Mouse (Mus musculus) forebrain, embryonic 11.5 days (tissue): ENCODE measurements around the gene Cldn1. TPM values are rescaled to one million over a fixed set of nuclear protein-coding genes. Genes with fewer than 3 reads are reported as not detected.

Experiments used
- ATAC-seq: fragments of 200-750 bp; cut with Nextera tagmentation; replicated peaks from 2 replicates; pipeline ENCODE4 v1.8.0; 2017; ENCODE audit warnings: moderate TSS enrichment; ENCODE audit not compliant: low FRiP score
- DNase-seq: peaks from one replicate; pipeline ENCODE4 v3.0.0-alpha.2; 2017; ENCODE audit warnings: low spot score
- H3K27ac ChIP-seq: fragments of 300-500 bp; sonication (generic); 2 replicates; pipeline ENCODE4 v1.5.1; 2014; ENCODE audit warnings: low read depth, low read length
- H3K27me3 ChIP-seq: fragments of 300-500 bp; sonication (generic); 2 replicates; pipeline ENCODE4 v1.6.1; 2014; ENCODE audit warnings: mild to moderate bottlenecking, low read length, mixed read lengths; ENCODE audit not compliant: control insufficient read depth, insufficient read depth
- H3K36me3 ChIP-seq: fragments of 300-500 bp; sonication (generic); 2 replicates; pipeline ENCODE4 v1.6.1; 2014; ENCODE audit warnings: mild to moderate bottlenecking, low read length, moderate library complexity, mixed read lengths; ENCODE audit not compliant: control insufficient read depth, insufficient read depth
- H3K4me1 ChIP-seq: fragments of 300-500 bp; sonication (generic); replicated peaks from 2 replicates; pipeline ENCODE4 v1.6.1; 2014; ENCODE audit warnings: low read length, mixed read lengths; ENCODE audit not compliant: control insufficient read depth, insufficient read depth
- H3K4me2 ChIP-seq: fragments of 300-500 bp; sonication (generic); 2 replicates; pipeline ENCODE4 v1.6.1; 2014; ENCODE audit warnings: low read depth, mild to moderate bottlenecking, low read length, moderate library complexity, mixed read lengths; ENCODE audit not compliant: severe bottlenecking
- H3K4me3 ChIP-seq: fragments of 300-500 bp; sonication (generic); 2 replicates; pipeline ENCODE4 v1.5.1; 2014; ENCODE audit warnings: low read depth, low read length
- H3K9ac ChIP-seq: fragments of 300-500 bp; sonication (generic); 2 replicates; pipeline ENCODE4 v1.6.1; 2014; ENCODE audit warnings: low read length
- H3K9me3 ChIP-seq: fragments of 300-500 bp; sonication (generic); 2 replicates; pipeline ENCODE4 v1.6.1; 2016; ENCODE audit warnings: low read length, mixed read lengths; ENCODE audit not compliant: control insufficient read depth
- WGBS: fragments of 180-500 bp; shearing (Covaris S2); extraction: QIAGEN DNeasy Blood & Tissue Kit; methylation state at CpG from one replicate; pipeline ENCODE4 v1.1.7; 2014; 5-methylcytosine and 5-hydroxymethylcytosine counted together
- polyA plus RNA-seq: library from polyadenylated mRNA; unstranded; fragments of >200 nt; fragmentation: Nextera tagmentation; extraction: Ambion mirVana; gene quantifications from 2 replicates; pipeline ENCODE4 v1.2.1, GENCODE M21; 2014

The Cldn1 gene
- polyA plus RNA-seq, 1 experiment from 2014 or later, result 2.9 TPM

GRCm38 (mm10) chr16:26370127-26370526 lies 1.5 kb downstream of the Cldn1 start:
- ATAC-seq (no peak), DNase-seq (no peak)
- 93% methylated on average over 1 of the region's 1 CpGs for WGBS
- no peak overlapping the region for H3K4me3 ChIP-seq
- peaks cover 2% of the 10 kb centered on the region; the same call in 1 of the 2 replicates for H3K4me1 ChIP-seq
- H3K9ac ChIP-seq, result no peak overlapping the region
- H3K9me3 ChIP-seq, result no peaks in the 10 kb centered on the region
- H3K36me3 ChIP-seq, result no peaks in the 10 kb centered on the region
- no peak overlapping the region for H3K4me2 ChIP-seq
- no peaks in the 10 kb centered on the region; the same call in 1 of the 2 replicates for H3K27me3 ChIP-seq
- no peak overlapping the region for H3K27ac ChIP-seq

GRCm38 (mm10) chr16:26369044-26369730 lies 2.5 kb downstream of the Cldn1 start:
- no peaks in the 10 kb centered on the region; the same call in 1 of the 2 replicates for H3K27me3 ChIP-seq
- H3K4me2 ChIP-seq, result no peak overlapping the region
- H3K9me3 ChIP-seq, result no peaks in the 10 kb centered on the region
- ATAC-seq (no peak), DNase-seq (no peak)
- no peak overlapping the region for H3K27ac ChIP-seq
- no peak overlapping the region for H3K9ac ChIP-seq
- H3K36me3 ChIP-seq, result no peaks in the 10 kb centered on the region
- H3K4me1 ChIP-seq, result peaks cover 2% of the 10 kb centered on the region; the same call in 1 of the 2 replicates
- WGBS, result 89% methylated on average over 7 of the region's 7 CpGs
- H3K4me3 ChIP-seq, result no peak overlapping the region

GRCm38 (mm10) chr16:26368121-26368520 lies 3.5 kb downstream of the Cldn1 start:
- Histone ChIP-seq H3K4me2 (no peak overlapping the region), H3K27ac (no peak overlapping the region), H3K27me3 (no peaks in the 10 kb centered on the region; the same call in 1 of the 2 replicates), H3K9ac (no peak overlapping the region), H3K4me1 (peaks cover 2% of the 10 kb centered on the region; the same call in 1 of the 2 replicates), H3K9me3 (no peaks in the 10 kb centered on the region), H3K36me3 (no peaks in the 10 kb centered on the region), H3K4me3 (no peak overlapping the region)
- no peak for ATAC-seq
- DNase-seq, result no peak
- 73% methylated on average over 5 of the region's 5 CpGs for WGBS

- Histone ChIP-seq H3K27me3 (no peaks in the 10 kb centered on the region), H3K9me3 (no peaks in the 10 kb centered on the region), H3K27ac (no peak overlapping the region), H3K36me3 (no peaks in the 10 kb centered on the region), H3K4me3 (no peak overlapping the region), H3K4me1 (no peaks in the 10 kb centered on the region), H3K4me2 (no peak overlapping the region), H3K9ac (no peak overlapping the region)
- no peak for DNase-seq
- ATAC-seq, result peak; percentile 46; the same call in 1 of the 2 replicates
- WGBS, result 32% methylated on average over 3 of the region's 3 CpGs
Observed at GRCm38 (mm10) chr16:26360694-26361093, 10.9 kb downstream of the Cldn1 start.

- WGBS, result 72% methylated on average over 4 of the region's 4 CpGs
- H3K27me3 ChIP-seq, result no peaks in the 10 kb centered on the region
- H3K36me3 ChIP-seq, result no peaks in the 10 kb centered on the region
- H3K27ac ChIP-seq, result no peak overlapping the region
- H3K4me3 ChIP-seq, result no peak overlapping the region
- no peak for DNase-seq
- no peaks in the 10 kb centered on the region for H3K4me1 ChIP-seq
- H3K4me2 ChIP-seq, result no peak overlapping the region
- ATAC-seq, result no peak
- H3K9me3 ChIP-seq, result no peaks in the 10 kb centered on the region
- H3K9ac ChIP-seq, result no peak overlapping the region
Observed at GRCm38 (mm10) chr16:26359619-26360018, 12.0 kb downstream of the Cldn1 start.

- no peak for DNase-seq
Observed at GRCm38 (mm10) chr16:26358898-26359297, 12.7 kb downstream of the Cldn1 start.

GRCm38 (mm10) chr16:26357863-26358780 lies 13.5 kb downstream of the Cldn1 start:
- no peaks in the 10 kb centered on the region for H3K4me1 ChIP-seq
- no peak overlapping the region for H3K4me3 ChIP-seq
- no peaks in the 10 kb centered on the region for H3K27me3 ChIP-seq
- no peaks in the 10 kb centered on the region for H3K9me3 ChIP-seq
- DNase-seq (no peak), ATAC-seq (no peak)
- no peak overlapping the region for H3K4me2 ChIP-seq
- 82% methylated on average over 5 of the region's 5 CpGs for WGBS
- no peak overlapping the region for H3K9ac ChIP-seq
- no peaks in the 10 kb centered on the region for H3K36me3 ChIP-seq
- H3K27ac ChIP-seq, result no peak overlapping the region

More at GRCm38 (mm10) chr16:26358898-26359297, 12.7 kb downstream of the Cldn1 start:
- Histone ChIP-seq H3K27me3 (no peaks in the 10 kb centered on the region), H3K9ac (no peak overlapping the region), H3K36me3 (no peaks in the 10 kb centered on the region), H3K9me3 (no peaks in the 10 kb centered on the region), H3K27ac (no peak overlapping the region), H3K4me1 (no peaks in the 10 kb centered on the region), H3K4me2 (no peak overlapping the region), H3K4me3 (no peak overlapping the region)
- WGBS, result 92% methylated on average over 5 of the region's 5 CpGs
- ATAC-seq, result no peak

GRCm38 (mm10) chr16:26355513-26355912 lies 16.1 kb downstream of the Cldn1 start:
- Histone ChIP-seq H3K4me3 (no peak overlapping the region), H3K36me3 (no peaks in the 10 kb centered on the region), H3K9me3 (no peaks in the 10 kb centered on the region), H3K27ac (no peak overlapping the region), H3K4me1 (no peaks in the 10 kb centered on the region), H3K9ac (no peak overlapping the region), H3K27me3 (no peaks in the 10 kb centered on the region), H3K4me2 (no peak overlapping the region)
- ATAC-seq (no peak), DNase-seq (no peak)
- WGBS, result 93% methylated on average over 1 of the region's 1 CpGs
